Mouse (Mus musculus) myocyte (in vitro differentiated cells): Measurements from ENCODE around the gene Gm10638. TPM values are rescaled to one million over a fixed set of nuclear protein-coding genes. Genes with fewer than 3 reads are reported as not detected.
A peak's percentile ranks its signal among the peaks of the same experiment; 100 is the strongest.

ENCODE experiments used
- H3K27me3 ChIP-seq: one replicate; pipeline ENCODE4 v1.6.1; 2011; ENCODE audit not compliant: control insufficient read depth, insufficient read depth, insufficient read length
- H3K36me3 ChIP-seq: one replicate; pipeline ENCODE4 v1.6.1; 2011; ENCODE audit not compliant: control insufficient read depth, insufficient read depth
- H3K4me2 ChIP-seq: one replicate; pipeline ENCODE4 v1.6.1; 2011; ENCODE audit warnings: low read depth, control low read depth
- H3K4me3 ChIP-seq: one replicate; pipeline ENCODE4 v1.5.1; 2011; ENCODE audit warnings: mild to moderate bottlenecking, control low read depth, moderate library complexity
- H3K79me2 ChIP-seq: one replicate; pipeline ENCODE4 v1.6.1; 2011; ENCODE audit not compliant: control insufficient read depth, insufficient read depth
- H3ac ChIP-seq: one replicate; pipeline ENCODE4 v1.6.1; 2011; ENCODE audit not compliant: control insufficient read depth, insufficient read length
- CEBPB ChIP-seq: IDR thresholded peaks from 2 replicates; pipeline ENCODE4 v1.6.1; 2011; ENCODE audit warnings: mild to moderate bottlenecking, moderate library complexity; ENCODE audit not compliant: poor library complexity, insufficient read depth, severe bottlenecking
- E2F4 ChIP-seq: IDR thresholded peaks from one replicate; pipeline ENCODE4 v1.6.1; 2011; ENCODE audit warnings: mild to moderate bottlenecking, control low read depth, moderate library complexity; ENCODE audit not compliant: insufficient read depth
- MAX ChIP-seq: IDR thresholded peaks from one replicate; pipeline ENCODE4 v1.6.1; 2011; ENCODE audit warnings: low read depth, mild to moderate bottlenecking, control low read depth
- MYOD1 ChIP-seq, 3 experiments: IDR thresholded peaks; one replicate each; pipeline ENCODE4 v1.6.1; 2011; ENCODE audit warnings: control low read depth in 2 of 3, low read depth in 2 of 3, mild to moderate bottlenecking in 2 of 3, moderate library complexity in 1 of 3; ENCODE audit not compliant: insufficient read length in 2 of 3, control insufficient read depth in 1 of 3
- MYOG ChIP-seq, 3 experiments: IDR thresholded peaks; one replicate each; pipeline ENCODE4 v1.6.1; 2011; ENCODE audit warnings: control low read depth in 2 of 3, low read depth in 2 of 3, mild to moderate bottlenecking in 2 of 3; ENCODE audit not compliant: insufficient read length in 2 of 3, control insufficient read depth in 1 of 3, insufficient read depth in 1 of 3
- POLR2A ChIP-seq: IDR thresholded peaks from one replicate; pipeline ENCODE4 v1.6.1; 2011; ENCODE audit warnings: low read depth, mild to moderate bottlenecking, control low read depth, moderate library complexity; ENCODE audit not compliant: insufficient read length
- POLR2AphosphoS2 ChIP-seq: IDR thresholded peaks from one replicate; pipeline ENCODE4 v1.6.1; 2011; ENCODE audit warnings: low read depth, control low read depth; ENCODE audit not compliant: insufficient read length
- REST ChIP-seq: IDR thresholded peaks from one replicate; pipeline ENCODE4 v1.6.1; 2011; ENCODE audit warnings: mild to moderate bottlenecking, control low read depth, moderate library complexity; ENCODE audit not compliant: insufficient read depth, insufficient read length
- SRF ChIP-seq: IDR thresholded peaks from one replicate; pipeline ENCODE4 v1.6.1; 2011; ENCODE audit warnings: low read depth; ENCODE audit not compliant: control insufficient read depth, insufficient read length
- TCF12 ChIP-seq: IDR thresholded peaks from one replicate; pipeline ENCODE4 v1.6.1; 2011; ENCODE audit warnings: mild to moderate bottlenecking, control low read depth; ENCODE audit not compliant: poor library complexity, insufficient read depth, severe bottlenecking
- TCF3 ChIP-seq: IDR thresholded peaks from one replicate; pipeline ENCODE4 v1.6.1; 2011; ENCODE audit warnings: low read depth, control low read depth; ENCODE audit not compliant: insufficient read length
- USF1 ChIP-seq: IDR thresholded peaks from one replicate; pipeline ENCODE4 v1.6.1; 2011; ENCODE audit warnings: low read depth, mild to moderate bottlenecking, control low read depth, moderate library complexity
- polyA plus RNA-seq: library from polyadenylated mRNA; unstranded; fragments of >200 nt; fragmentation: generic; extraction: Trizol; gene quantifications from one replicate; pipeline ENCODE4 v1.2.1, GENCODE M21; 2012; ENCODE audit warnings: missing spikeins

Gene Gm10638
- polyA plus RNA-seq, 1 experiment, result 1.2 TPM

- Histone ChIP-seq H3K79me2 (no peaks in the 10 kb centered on the region), H3K36me3 (peaks cover 16% of the 10 kb centered on the region), H3K4me3 (no peak overlapping the region), H3K4me2 (no peak overlapping the region), H3ac (no peak overlapping the region), H3K27me3 (no peaks in the 10 kb centered on the region)
- no peak for TF ChIP-seq POLR2A
- no peak for TF ChIP-seq TCF12
- TF ChIP-seq MAX, result no peak
- no peak for TF ChIP-seq E2F4
- no peak for TF ChIP-seq CEBPB
- TF ChIP-seq REST, result no peak
- no peak for TF ChIP-seq SRF
- TF ChIP-seq POLR2AphosphoS2, result no peak
- TF ChIP-seq MYOD1 (IDR thresholded peaks at IDR 0.05; ENCODE audit: control insufficient read depth in 1 of 3, insufficient read length in 2 of 3, low read depth in 2 of 3), result no peak
- no peak for TF ChIP-seq MYOG (IDR thresholded peaks at IDR 0.05; ENCODE audit: control insufficient read depth in 1 of 3, insufficient read depth in 1 of 3, insufficient read length in 2 of 3, low read depth in 2 of 3)
- no peak for TF ChIP-seq TCF3
- no peak for TF ChIP-seq USF1
Observed at GRCm38 (mm10) chr8:86705317-86705716, 40.2 kb upstream of the Gm10638 start.

DNA sequence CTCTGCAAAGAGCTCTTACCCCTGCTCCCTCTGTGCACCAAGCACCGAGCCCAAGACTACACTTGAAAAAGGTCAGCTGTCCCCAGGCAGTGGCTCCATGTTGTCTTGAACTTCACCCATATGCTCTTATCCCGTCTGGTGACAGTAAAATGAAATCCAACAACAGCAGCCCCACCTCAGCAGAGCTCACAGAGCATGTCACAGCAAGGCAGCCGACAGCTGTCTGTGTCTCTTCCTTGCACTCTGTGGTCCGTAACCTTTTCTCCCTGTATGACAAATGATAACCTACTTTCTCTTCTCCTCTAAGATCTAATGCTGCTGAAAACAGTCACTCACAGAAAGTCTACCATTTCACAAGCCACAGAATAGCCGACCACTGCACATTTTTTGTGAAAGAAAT, 38.7 kb upstream of the Gm10638 start:
- no peaks in the 10 kb centered on the region for H3K79me2 ChIP-seq

DNA sequence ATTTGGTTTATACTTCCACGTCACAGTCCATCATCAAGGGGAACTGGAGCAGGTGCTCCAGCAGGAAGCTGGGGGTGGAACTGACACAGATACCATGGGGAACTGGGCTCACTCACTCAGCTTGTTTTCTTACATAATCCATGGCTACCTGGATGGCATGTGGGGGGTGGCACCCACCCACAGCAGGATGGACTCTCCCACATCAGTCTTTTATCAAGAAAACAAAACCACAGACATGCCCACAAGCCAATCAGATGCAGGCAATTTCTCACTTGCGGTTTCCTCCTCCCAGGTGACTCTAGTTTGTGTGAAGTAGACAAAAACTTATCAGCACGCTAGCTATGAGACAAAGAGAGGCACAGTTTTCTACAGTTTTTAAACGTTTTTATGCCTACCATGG, 37.6 kb upstream of the Gm10638 start:
- H3K4me3 ChIP-seq, result no peak overlapping the region
- H3K4me2 ChIP-seq, result no peak overlapping the region
- H3K36me3 ChIP-seq, result peaks cover 12% of the 10 kb centered on the region
- no peaks in the 10 kb centered on the region for H3K27me3 ChIP-seq
- no peak for TF ChIP-seq SRF
- no peak for TF ChIP-seq E2F4
- TF ChIP-seq POLR2AphosphoS2, result no peak
- no peak overlapping the region for H3ac ChIP-seq
- H3K79me2 ChIP-seq, result no peaks in the 10 kb centered on the region

More for the DNA sequence above, 38.7 kb upstream of the Gm10638 start:
- no peak overlapping the region for H3ac ChIP-seq
- H3K27me3 ChIP-seq, result no peaks in the 10 kb centered on the region
- TF ChIP-seq USF1 (no peak), POLR2AphosphoS2 (no peak), MYOD1 (IDR thresholded peaks at IDR 0.05; ENCODE audit: control insufficient read depth in 1 of 3, insufficient read length in 2 of 3, low read depth in 2 of 3) (no peak), E2F4 (no peak), POLR2A (no peak), MAX (no peak)
- no peak overlapping the region for H3K4me3 ChIP-seq
- no peak overlapping the region for H3K4me2 ChIP-seq
- peaks cover 11% of the 10 kb centered on the region for H3K36me3 ChIP-seq

DNA sequence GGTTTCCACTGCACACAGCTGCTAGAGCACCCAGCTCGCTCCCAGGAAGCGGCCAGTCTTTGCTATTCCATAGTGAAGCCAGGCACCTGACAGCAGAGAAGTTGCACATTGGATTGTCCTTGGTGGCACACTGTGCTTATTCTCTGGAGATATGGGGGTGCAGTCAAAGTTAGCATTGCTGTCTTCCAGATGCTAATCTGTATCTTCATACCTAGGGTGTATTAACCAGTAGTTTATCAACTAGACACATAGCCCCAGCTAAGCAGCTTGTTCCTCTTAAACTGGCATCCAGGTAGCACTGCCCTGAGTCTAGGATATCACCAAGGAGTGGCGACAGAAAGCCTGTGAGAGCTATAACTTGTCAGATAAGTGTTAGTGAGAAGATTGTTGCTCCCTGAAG, 32.9 kb upstream of the Gm10638 start:
- H3K4me2 ChIP-seq, result no peak overlapping the region
- no peaks in the 10 kb centered on the region for H3K27me3 ChIP-seq
- H3K79me2 ChIP-seq, result no peaks in the 10 kb centered on the region
- H3K36me3 ChIP-seq, result peaks cover 17% of the 10 kb centered on the region
- no peak for TF ChIP-seq TCF12
- peak; percentile 15 for TF ChIP-seq POLR2AphosphoS2
- no peak overlapping the region for H3ac ChIP-seq
- no peak overlapping the region for H3K4me3 ChIP-seq

GRCm38 (mm10) chr8:86713407-86714188, 31.9 kb upstream of the Gm10638 start:
- Histone ChIP-seq H3K79me2 (no peaks in the 10 kb centered on the region), H3K4me3 (no peak overlapping the region), H3ac (no peak overlapping the region), H3K4me2 (no peak overlapping the region), H3K36me3 (peaks cover 20% of the 10 kb centered on the region), H3K27me3 (no peaks in the 10 kb centered on the region)
- TF ChIP-seq MAX (no peak), POLR2AphosphoS2 (peak; percentile 56), MYOG (IDR thresholded peaks at IDR 0.05; ENCODE audit: control insufficient read depth in 1 of 3, insufficient read depth in 1 of 3, insufficient read length in 2 of 3, low read depth in 2 of 3) (no peak), TCF12 (no peak), CEBPB (no peak)

DNA sequence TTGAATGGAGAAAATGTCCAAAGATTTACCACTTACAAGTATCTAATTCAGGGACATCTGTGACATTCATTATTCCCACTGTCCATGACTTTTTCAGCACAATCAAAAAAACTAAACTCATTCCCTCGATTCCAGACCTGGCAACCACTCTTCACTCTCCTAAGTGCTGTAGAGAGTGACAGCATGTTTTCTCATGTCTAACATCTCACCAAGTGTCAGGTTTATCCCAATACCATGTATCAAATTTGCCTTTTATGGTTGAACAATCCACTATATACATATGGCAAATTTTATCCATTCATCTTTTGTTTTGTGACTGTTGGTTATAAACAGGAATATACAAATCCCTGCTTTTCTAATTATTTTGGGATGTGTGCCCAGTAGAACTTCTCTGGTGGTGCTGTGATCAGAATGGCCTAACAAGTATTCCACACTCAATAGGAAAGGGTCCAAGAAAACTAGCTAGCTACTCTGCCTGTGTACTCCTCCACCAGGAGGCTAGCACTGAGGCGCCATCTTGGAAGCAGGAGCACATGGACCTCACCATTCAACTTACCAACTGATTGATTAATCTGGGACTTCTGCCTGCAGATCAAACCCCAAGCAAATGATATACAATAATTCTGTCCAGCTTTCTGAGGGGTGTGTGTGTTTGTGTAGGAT, 27.0 kb upstream of the Gm10638 start:
- Histone ChIP-seq H3K36me3 (peaks cover 19% of the 10 kb centered on the region), H3K27me3 (no peaks in the 10 kb centered on the region), H3ac (no peak overlapping the region), H3K4me3 (no peak overlapping the region), H3K79me2 (peaks cover 8% of the 10 kb centered on the region), H3K4me2 (no peak overlapping the region)
- TF ChIP-seq USF1, result no peak
- TF ChIP-seq POLR2AphosphoS2, result no peak
- no peak for TF ChIP-seq TCF12
- TF ChIP-seq E2F4, result no peak
- TF ChIP-seq MAX, result no peak
- no peak for TF ChIP-seq MYOG (IDR thresholded peaks at IDR 0.05; ENCODE audit: control insufficient read depth in 1 of 3, insufficient read depth in 1 of 3, insufficient read length in 2 of 3, low read depth in 2 of 3)
- no peak for TF ChIP-seq SRF
- no peak for TF ChIP-seq REST
- TF ChIP-seq TCF3, result no peak
- no peak for TF ChIP-seq POLR2A
- TF ChIP-seq MYOD1 (IDR thresholded peaks at IDR 0.05; ENCODE audit: control insufficient read depth in 1 of 3, insufficient read length in 2 of 3, low read depth in 2 of 3), result no peak
- no peak for TF ChIP-seq CEBPB
